Mouse (Mus musculus) midbrain, embryonic 14.5 days (tissue): ENCODE measurements at regions not wholly inside any gene's neighbourhood (a gene's known extent, or its start where the extent isn't known, plus 50 kb on each side); places are given as distances from the start of the nearest gene placed in this dataset.

ENCODE experiments used
- ATAC-seq: fragments of 200-750 bp; cut with Nextera tagmentation; 2 replicates; pipeline ENCODE4 v1.8.0; 2017; ENCODE audit warnings: moderate number of reproducible peaks, moderate library complexity; ENCODE audit not compliant: low FRiP score, low TSS enrichment
- DNase-seq: peaks from one replicate; pipeline ENCODE4 v3.0.0-alpha.2; 2015
- H3K27ac ChIP-seq: fragments of 300-500 bp; sonication (generic); replicated peaks from 2 replicates; pipeline ENCODE4 v1.5.1; 2014; ENCODE audit warnings: mild to moderate bottlenecking, low read depth, low read length, moderate library complexity
- H3K27me3 ChIP-seq: fragments of 300-500 bp; sonication (generic); 2 replicates; pipeline ENCODE4 v1.6.1; 2014; ENCODE audit warnings: low read length, control low read depth, mixed read lengths; ENCODE audit not compliant: control insufficient read depth, insufficient read depth
- H3K36me3 ChIP-seq: fragments of 300-500 bp; sonication (generic); 2 replicates; pipeline ENCODE4 v1.6.1; 2014; ENCODE audit warnings: low read length, control low read depth; ENCODE audit not compliant: control insufficient read depth, insufficient read depth
- H3K4me1 ChIP-seq: fragments of 300-500 bp; sonication (generic); 2 replicates; pipeline ENCODE4 v1.6.1; 2014; ENCODE audit warnings: mild to moderate bottlenecking, antibody characterized with exemption, low read length, control low read depth; ENCODE audit not compliant: control insufficient read depth, insufficient read depth
- H3K4me2 ChIP-seq: fragments of 300-500 bp; sonication (generic); 2 replicates; pipeline ENCODE4 v1.6.1; 2014; ENCODE audit warnings: mild to moderate bottlenecking, low read length, moderate library complexity
- H3K4me3 ChIP-seq: fragments of 300-500 bp; sonication (generic); replicated peaks from 2 replicates; pipeline ENCODE4 v1.5.1; 2014; ENCODE audit warnings: low read depth, low read length
- H3K9ac ChIP-seq: fragments of 300-500 bp; sonication (generic); replicated peaks from 2 replicates; pipeline ENCODE4 v1.6.1; 2014; ENCODE audit warnings: mild to moderate bottlenecking, low read length, moderate library complexity
- H3K9me3 ChIP-seq: fragments of 300-500 bp; sonication (generic); 2 replicates; pipeline ENCODE4 v1.6.1; 2016; ENCODE audit warnings: low read length, control low read depth, mixed read lengths; ENCODE audit not compliant: control insufficient read depth
- WGBS: fragments of 180-500 bp; shearing (Covaris S2); extraction: QIAGEN DNeasy Blood & Tissue Kit; methylation state at CpG from one replicate; pipeline ENCODE4 v1.1.7; 2014; 5-methylcytosine and 5-hydroxymethylcytosine counted together

DNA sequence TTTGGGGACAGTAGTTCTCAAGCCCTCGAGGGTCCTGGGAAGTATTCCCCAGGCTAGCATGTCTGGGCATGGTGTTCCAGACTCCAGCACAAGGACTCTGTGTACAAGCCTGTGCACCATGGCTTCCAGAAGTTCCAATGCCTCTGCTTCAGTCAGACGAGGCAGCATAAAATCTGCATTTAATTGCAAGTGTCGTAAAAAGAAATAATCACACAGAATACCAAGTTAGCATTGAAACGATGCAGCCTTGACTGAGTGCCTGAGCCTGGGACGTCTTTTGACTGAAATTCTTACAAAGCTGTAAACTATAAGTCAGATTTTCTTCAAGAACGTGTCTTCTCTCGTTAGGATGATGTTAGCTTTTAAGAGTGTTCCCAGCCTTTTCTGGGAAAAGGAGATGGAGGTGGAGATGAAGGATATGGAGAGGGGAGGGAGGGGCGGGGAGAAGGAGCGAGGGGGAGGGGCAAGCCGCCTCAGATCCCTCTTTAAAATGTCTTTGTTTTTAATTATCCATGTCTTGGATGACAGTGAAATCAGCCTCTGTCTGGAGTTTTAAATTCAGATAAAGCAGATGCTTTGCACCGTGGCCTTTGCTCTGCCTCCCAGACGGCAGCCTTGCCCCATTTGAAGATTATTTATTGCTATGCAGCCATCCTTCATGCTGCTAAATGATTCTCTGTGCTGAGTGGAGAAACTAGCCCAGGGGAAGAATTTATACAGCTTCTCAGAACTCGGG is 154.3 kb downstream of the Cdc5l start:
- no peak overlapping the region for H3K9ac ChIP-seq
- H3K27me3 ChIP-seq: no peaks in the 10 kb centered on the region
- 44% methylated on average over 13 of the region's 13 CpGs for WGBS
- no peak for ATAC-seq
- H3K36me3 ChIP-seq: no peaks in the 10 kb centered on the region
- no peaks in the 10 kb centered on the region for H3K9me3 ChIP-seq
- H3K4me2 ChIP-seq: 0 out of 2 replicates have a peak overlapping the region, but pooled peaks have one; percentile 7
- DNase-seq: peak; percentile 25
- no peaks in the 10 kb centered on the region; the same call in 1 of the 2 replicates for H3K4me1 ChIP-seq
- no peak overlapping the region for H3K4me3 ChIP-seq
- H3K27ac ChIP-seq: no peak overlapping the region

DNA sequence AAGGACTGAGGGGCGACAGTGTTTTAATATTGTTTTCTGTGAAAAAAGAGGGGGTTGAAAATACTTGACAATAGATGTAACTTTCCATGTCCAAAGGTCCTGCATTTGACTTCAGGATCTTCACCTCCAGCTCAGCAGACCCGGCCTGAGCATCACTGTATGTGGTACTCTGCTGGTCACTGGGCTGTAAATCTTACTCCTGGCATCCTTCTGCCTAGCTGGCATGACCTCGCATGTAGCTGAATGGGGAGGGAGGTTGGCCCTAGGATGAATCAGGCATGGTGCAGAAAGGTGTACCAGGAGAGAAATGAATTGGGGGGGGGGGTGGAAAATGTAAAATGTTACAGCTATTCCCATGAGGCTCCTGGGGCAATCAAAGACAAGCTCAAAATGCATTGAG is 156.0 kb downstream of the Cdc5l start:
- H3K27ac ChIP-seq: no peak overlapping the region
- ATAC-seq (no peak), DNase-seq (no peak)
- WGBS: 88% methylated on average over 3 of the region's 3 CpGs
- no peaks in the 10 kb centered on the region for H3K36me3 ChIP-seq
- no peaks in the 10 kb centered on the region for H3K9me3 ChIP-seq
- H3K4me2 ChIP-seq: no peak overlapping the region
- H3K4me3 ChIP-seq: no peak overlapping the region
- H3K27me3 ChIP-seq: no peaks in the 10 kb centered on the region
- no peak overlapping the region for H3K9ac ChIP-seq
- no peaks in the 10 kb centered on the region; the same call in 1 of the 2 replicates for H3K4me1 ChIP-seq

DNA sequence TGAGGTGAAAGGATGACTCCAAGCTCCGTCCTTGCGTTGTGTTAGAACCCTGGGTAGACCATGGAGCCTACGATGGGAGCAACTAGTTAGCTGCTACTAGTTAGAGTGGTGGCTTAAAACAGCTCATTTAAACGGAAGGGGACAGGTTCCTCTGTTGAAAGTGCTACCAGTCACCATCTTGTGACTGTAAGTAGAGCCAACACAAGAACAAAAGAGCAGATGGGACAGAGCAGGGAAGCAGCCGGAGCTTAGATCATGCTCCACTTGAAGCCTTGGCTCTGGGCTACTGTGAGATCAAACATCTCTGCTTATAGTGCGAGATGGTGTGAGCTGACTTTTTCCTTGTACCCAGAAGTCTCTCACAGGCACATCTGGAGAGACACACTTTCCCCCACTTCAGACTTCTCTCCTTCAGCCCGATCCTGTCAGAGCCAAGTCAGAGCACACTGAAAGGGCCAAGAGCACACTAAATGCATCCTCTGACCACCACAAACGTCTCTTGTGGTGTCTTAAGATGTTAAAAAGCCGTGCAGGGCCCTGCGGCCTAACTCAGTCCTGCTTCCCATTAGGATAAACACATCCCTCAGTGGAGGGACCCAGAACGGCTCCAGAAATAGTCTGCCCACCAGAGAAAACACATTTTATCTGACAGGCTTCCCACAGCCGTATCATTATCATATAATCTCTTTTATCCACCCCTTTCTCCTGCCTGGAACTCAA is 156.7 kb downstream of the Cdc5l start:
- no peaks in the 10 kb centered on the region; the same call in 1 of the 2 replicates for H3K4me1 ChIP-seq
- DNase-seq (no peak), ATAC-seq (no peak)
- no peaks in the 10 kb centered on the region for H3K9me3 ChIP-seq
- WGBS: 80% methylated on average over 12 of the region's 12 CpGs
- H3K4me2 ChIP-seq: no peak overlapping the region
- H3K9ac ChIP-seq: no peak overlapping the region
- H3K36me3 ChIP-seq: no peaks in the 10 kb centered on the region
- no peaks in the 10 kb centered on the region for H3K27me3 ChIP-seq
- no peak overlapping the region for H3K27ac ChIP-seq
- no peak overlapping the region for H3K4me3 ChIP-seq

- Histone ChIP-seq H3K27me3 (no peaks in the 10 kb centered on the region), H3K9me3 (peaks cover 5% of the 10 kb centered on the region), H3K27ac (no peak overlapping the region), H3K9ac (no peak overlapping the region), H3K4me3 (no peak overlapping the region), H3K36me3 (no peaks in the 10 kb centered on the region), H3K4me1 (no peaks in the 10 kb centered on the region; the same call in 1 of the 2 replicates), H3K4me2 (no peak overlapping the region)
- peak; percentile 12 for DNase-seq
- no peak for ATAC-seq
- WGBS: 74% methylated on average over 4 of the region's 4 CpGs
Measured at GRCm38 (mm10) chr17:45274894-45275293, 158.6 kb downstream of the Cdc5l start.

- H3K9me3 ChIP-seq: peaks cover 5% of the 10 kb centered on the region
- ATAC-seq: no peak
- H3K27ac ChIP-seq: no peak overlapping the region
- no peak overlapping the region for H3K4me3 ChIP-seq
- WGBS: 86% methylated on average over 6 of the region's 6 CpGs
- H3K36me3 ChIP-seq: no peaks in the 10 kb centered on the region
- no peaks in the 10 kb centered on the region for H3K27me3 ChIP-seq
- H3K4me2 ChIP-seq: no peak overlapping the region
- no peak for DNase-seq
- no peak overlapping the region for H3K9ac ChIP-seq
- no peaks in the 10 kb centered on the region for H3K4me1 ChIP-seq
Measured at GRCm38 (mm10) chr17:45266776-45267175, 166.8 kb downstream of the Cdc5l start.

DNA sequence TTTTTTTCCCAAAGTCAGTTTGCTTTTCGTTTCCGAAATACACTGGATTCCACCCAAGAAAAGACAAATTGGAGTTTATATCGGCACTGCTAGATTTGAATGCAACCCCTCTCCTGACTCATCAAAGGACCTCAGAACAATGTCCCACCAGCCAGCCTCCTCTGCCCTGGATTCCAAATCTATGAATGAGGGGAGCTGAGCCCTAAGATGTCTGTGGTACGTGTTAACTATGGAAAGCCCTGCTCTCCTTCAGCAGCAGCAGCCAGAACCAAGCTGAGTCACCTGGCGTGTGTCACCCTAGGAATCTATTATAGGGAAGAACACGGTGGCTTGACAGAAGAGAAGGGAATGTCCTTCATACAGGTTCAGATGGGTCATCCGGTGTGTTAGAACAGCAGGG is 167.9 kb downstream of the Cdc5l start:
- no peak overlapping the region for H3K9ac ChIP-seq
- H3K27ac ChIP-seq: no peak overlapping the region
- no peak for ATAC-seq
- no peaks in the 10 kb centered on the region for H3K4me1 ChIP-seq
- H3K27me3 ChIP-seq: no peaks in the 10 kb centered on the region
- no peaks in the 10 kb centered on the region for H3K9me3 ChIP-seq
- no peak overlapping the region for H3K4me2 ChIP-seq
- no peaks in the 10 kb centered on the region for H3K36me3 ChIP-seq
- WGBS: 77% methylated on average over 7 of the region's 7 CpGs
- no peak for DNase-seq
- H3K4me3 ChIP-seq: no peak overlapping the region

DNA sequence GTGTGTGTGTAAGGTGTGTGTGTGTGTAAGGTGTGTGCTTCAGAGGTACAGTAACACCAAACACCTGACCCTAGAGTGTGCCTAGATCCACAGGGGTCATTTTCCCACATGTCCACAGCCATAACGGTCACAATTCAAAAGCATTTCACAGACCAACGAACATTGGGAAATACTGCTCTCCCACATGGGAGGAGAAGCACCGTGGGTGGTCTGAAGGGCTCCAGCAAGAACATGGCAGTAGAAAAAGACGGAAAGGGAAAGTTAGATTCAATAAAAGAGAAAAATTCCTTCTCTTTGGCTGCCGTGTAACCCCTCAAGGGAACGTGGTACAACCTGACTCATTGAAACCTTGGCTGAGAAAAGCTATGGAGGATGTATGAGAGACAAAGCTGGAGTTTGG is 169.1 kb downstream of the Cdc5l start:
- Histone ChIP-seq H3K4me2 (no peak overlapping the region), H3K36me3 (no peaks in the 10 kb centered on the region), H3K4me3 (no peak overlapping the region), H3K27ac (no peak overlapping the region), H3K4me1 (no peaks in the 10 kb centered on the region), H3K27me3 (no peaks in the 10 kb centered on the region), H3K9ac (no peak overlapping the region), H3K9me3 (no peaks in the 10 kb centered on the region)
- DNase-seq: no peak
- 58% methylated on average over 6 of the region's 6 CpGs for WGBS
- no peak for ATAC-seq

GRCm38 (mm10) chr17:45260421-45260820 is 173.1 kb downstream of the Cdc5l start:
- no peak overlapping the region for H3K9ac ChIP-seq
- no peak overlapping the region for H3K4me2 ChIP-seq
- H3K36me3 ChIP-seq: no peaks in the 10 kb centered on the region
- 91% methylated on average over 10 of the region's 10 CpGs for WGBS
- H3K4me3 ChIP-seq: no peak overlapping the region
- H3K27ac ChIP-seq: no peak overlapping the region
- H3K4me1 ChIP-seq: no peaks in the 10 kb centered on the region
- DNase-seq (no peak), ATAC-seq (no peak)
- H3K27me3 ChIP-seq: no peaks in the 10 kb centered on the region
- H3K9me3 ChIP-seq: no peaks in the 10 kb centered on the region

DNA sequence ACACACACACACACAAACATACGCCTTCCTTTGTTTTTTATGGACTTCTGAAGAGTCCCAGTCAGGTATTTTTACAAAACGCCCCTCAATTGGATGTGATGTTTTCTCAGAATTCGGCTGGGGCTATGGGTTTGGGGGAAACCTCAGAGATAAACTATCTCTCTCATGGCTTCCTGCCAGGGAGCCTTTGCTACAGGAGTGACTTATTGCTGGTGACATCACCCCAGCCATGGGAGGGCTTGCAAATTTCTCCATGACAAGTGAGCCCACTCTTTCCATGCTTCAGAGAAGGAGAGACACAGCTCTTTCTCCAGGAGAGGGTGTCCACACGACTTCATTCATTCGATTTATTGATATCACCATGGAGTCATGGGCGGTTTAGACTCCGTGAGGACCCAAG is 175.5 kb downstream of the Cdc5l start:
- Histone ChIP-seq H3K9me3 (no peaks in the 10 kb centered on the region), H3K27ac (no peak overlapping the region), H3K4me2 (no peak overlapping the region), H3K27me3 (no peaks in the 10 kb centered on the region), H3K36me3 (no peaks in the 10 kb centered on the region), H3K9ac (no peak overlapping the region), H3K4me3 (no peak overlapping the region), H3K4me1 (no peaks in the 10 kb centered on the region)
- ATAC-seq: no peak
- WGBS: 90% methylated on average over 7 of the region's 7 CpGs
- DNase-seq: no peak
